Mouse (Mus musculus) ES-E14 (cell line): Measurements from ENCODE around the gene Sv2c. TPM values are rescaled to one million over a fixed set of nuclear protein-coding genes. Genes with fewer than 3 reads are reported as not detected.

Experiments
- DNase-seq: peaks from one replicate; pipeline ENCODE4 v3.0.0-alpha.2; 2013; ENCODE audit warnings: low read depth, low spot score
- H3K27ac ChIP-seq: 2 replicates; pipeline ENCODE4 v1.5.1; 2012; ENCODE audit warnings: low read depth, mild to moderate bottlenecking, low read length, moderate library complexity, mixed read lengths; ENCODE audit not compliant: poor library complexity, insufficient read depth, severe bottlenecking
- H3K36me3 ChIP-seq: 2 replicates; pipeline ENCODE4 v1.6.1; 2012; ENCODE audit warnings: mild to moderate bottlenecking, low read length, moderate library complexity, mixed read lengths; ENCODE audit not compliant: control insufficient read depth, poor library complexity, insufficient read depth, severe bottlenecking
- H3K4me1 ChIP-seq, 2 experiments: fragments of 150-350 bp in 1 of 2; sonication (generic) in 1 of 2; 2 replicates each; pipeline ENCODE4 v1.6.1; 2012; ENCODE audit warnings: low read length in 2 of 2, mild to moderate bottlenecking in 1 of 2, mixed read lengths in 1 of 2; ENCODE audit not compliant: control insufficient read depth in 2 of 2, insufficient read depth in 2 of 2, poor library complexity in 1 of 2
- H3K4me3 ChIP-seq, 2 experiments: fragments of 150-350 bp in 1 of 2; sonication (generic) in 1 of 2; 2 replicates each; pipeline ENCODE4 v1.5.1; 2012; ENCODE audit warnings: low read length in 2 of 2, low read depth in 1 of 2, mild to moderate bottlenecking in 1 of 2, mixed read lengths in 1 of 2; ENCODE audit not compliant: insufficient read depth in 1 of 2, poor library complexity in 1 of 2, severe bottlenecking in 1 of 2
- H3K9ac ChIP-seq: 2 replicates; pipeline ENCODE4 v1.6.1; 2012; ENCODE audit warnings: low read depth, mild to moderate bottlenecking, low read length, mixed read lengths; ENCODE audit not compliant: poor library complexity, insufficient read depth, severe bottlenecking
- H3K9me3 ChIP-seq: fragments of 150-350 bp; sonication (generic); 2 replicates; pipeline ENCODE4 v1.6.1; 2012; ENCODE audit warnings: low read depth, mild to moderate bottlenecking, low read length; ENCODE audit not compliant: control insufficient read depth, insufficient read depth
- CHD2 ChIP-seq: IDR thresholded peaks from 2 replicates; pipeline ENCODE4 v1.6.1; 2014; ENCODE audit warnings: mild to moderate bottlenecking, low read depth, low read length, inconsistent platforms
- HCFC1 ChIP-seq: IDR thresholded peaks from 2 replicates; pipeline ENCODE4 v1.6.1; 2012; ENCODE audit warnings: low read length, inconsistent platforms, borderline replicate concordance; ENCODE audit not compliant: insufficient read depth
- MAFK ChIP-seq: IDR thresholded peaks from 2 replicates; pipeline ENCODE4 v1.6.1; 2014; ENCODE audit warnings: mild to moderate bottlenecking, low read depth, low read length, inconsistent platforms; ENCODE audit not compliant: insufficient read depth
- ZC3H11A ChIP-seq: IDR thresholded peaks from 2 replicates; pipeline ENCODE4 v1.6.1; 2012; ENCODE audit warnings: low read depth, mild to moderate bottlenecking, inconsistent platforms, low read length, borderline replicate concordance
- ZNF384 ChIP-seq: IDR thresholded peaks from 2 replicates; pipeline ENCODE4 v1.6.1; 2012; ENCODE audit warnings: low read depth, low read length, inconsistent platforms
- in situ Hi-C, 2 experiments: fragments of 600-800 bp; cut with MboI; formaldehyde crosslinking; loops; one replicate each; pipeline ENCODE4 v1.15.1; 2025; ENCODE audit warnings: low sequenced_read_pairs in 2 of 2, inconsistent platforms in 1 of 2; ENCODE audit not compliant: unreplicated experiment in 2 of 2
- total RNA-seq: library from RNA; depleted of rRNA; stranded (reverse); fragments of 300-350 nt; gene quantifications from 2 replicates; pipeline ENCODE4 v1.2.3, GENCODE M21; 2012

The Sv2c gene
- total RNA-seq, 1 experiment = 0.89 TPM

DNA sequence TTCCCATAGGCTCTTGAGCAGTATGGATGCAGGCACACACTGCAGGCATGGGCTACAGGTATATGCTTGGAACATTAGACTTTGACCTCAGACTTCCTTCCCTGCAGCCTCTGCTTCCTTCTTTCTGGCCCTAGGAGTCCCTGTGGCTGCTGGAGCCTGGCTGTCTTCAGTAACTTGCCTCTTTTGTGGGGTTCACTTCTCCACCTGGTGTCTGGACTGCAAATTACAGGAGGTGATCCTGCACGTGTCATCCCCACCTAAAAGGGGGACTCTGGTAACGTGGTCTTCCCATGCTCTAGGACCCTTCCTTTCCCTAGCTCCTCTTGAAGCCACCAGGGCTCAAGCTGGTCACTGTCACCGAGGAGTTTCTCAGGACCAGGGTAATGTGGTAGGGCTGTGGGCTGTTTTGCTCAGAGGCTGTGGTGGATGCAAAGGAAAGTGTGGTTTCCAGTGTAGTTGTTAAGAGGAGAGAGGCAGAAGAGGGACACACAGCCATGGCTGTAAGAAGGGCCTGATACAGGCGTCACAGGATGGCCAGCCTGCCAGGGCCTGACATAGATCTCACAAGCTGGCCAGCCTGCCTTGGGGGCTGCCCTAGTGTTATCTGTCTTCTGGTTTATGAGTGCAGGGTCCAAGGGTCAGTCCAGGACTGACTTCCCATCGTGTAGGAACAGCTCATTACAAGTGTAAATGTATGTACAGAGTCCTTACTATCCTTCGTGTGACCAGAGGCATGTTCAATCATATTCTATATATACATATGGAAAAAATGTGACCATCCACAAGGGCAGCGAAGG, 181.1 kb downstream of the Sv2c start:
- in situ Hi-C loops = loop anchor here in 1 of 2 experiments (25.0 kb wide), 1 partner anchor 389 kb away; no protein-coding TSS in a partner anchor
- H3K9ac ChIP-seq = no peak overlapping the region
- H3K4me1 ChIP-seq = no peaks in the 10 kb centered on the region; a peak in 1 of 4 replicates
- H3K4me3 ChIP-seq = no peak overlapping the region
- H3K9me3 ChIP-seq = no peaks in the 10 kb centered on the region
- no peak for DNase-seq
- TF ChIP-seq CHD2 (no peak), MAFK (no peak), ZC3H11A (no peak), HCFC1 (no peak), ZNF384 (no peak)
- H3K27ac ChIP-seq = no peak overlapping the region
- no peaks in the 10 kb centered on the region for H3K36me3 ChIP-seq

DNA sequence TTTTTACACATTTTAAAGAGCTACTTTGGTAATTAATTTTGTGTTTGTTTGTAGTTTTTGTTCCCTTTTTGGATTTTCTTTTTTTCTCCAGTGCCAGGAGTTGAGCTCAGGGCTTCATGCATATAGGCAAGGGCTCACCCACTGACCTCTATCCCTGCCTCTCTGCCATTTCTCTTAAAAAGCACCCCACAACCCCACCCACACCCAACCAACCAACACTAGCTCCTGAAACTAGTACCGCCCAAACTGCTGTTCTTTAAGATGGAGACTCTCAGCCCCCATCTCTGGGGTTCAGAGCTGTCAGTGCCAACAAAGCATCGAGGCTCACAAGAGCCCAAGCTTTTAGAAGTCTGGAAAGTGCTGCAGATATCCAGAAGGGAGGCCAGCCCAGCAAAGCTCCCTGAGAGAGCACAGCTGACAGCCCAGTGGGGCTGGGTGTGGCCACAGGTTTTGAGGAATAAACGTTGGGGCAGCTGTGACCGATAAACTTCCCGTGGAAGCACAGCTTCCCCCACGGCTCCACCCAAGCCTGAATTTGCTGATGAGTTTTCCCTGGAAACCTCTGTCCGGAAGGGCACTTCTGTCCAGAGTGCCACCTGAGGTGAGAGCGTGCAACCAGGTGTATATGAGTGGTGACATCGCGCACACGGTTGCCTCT, 181.8 kb downstream of the Sv2c start:
- TF ChIP-seq CHD2 (no peak), HCFC1 (no peak), ZNF384 (no peak), ZC3H11A (no peak), MAFK (no peak)
- no peak overlapping the region for H3K4me3 ChIP-seq
- in situ Hi-C loops = loop anchor here in 1 of 2 experiments (25.0 kb wide), 1 partner anchor 388 kb away; no protein-coding TSS in a partner anchor

DNA sequence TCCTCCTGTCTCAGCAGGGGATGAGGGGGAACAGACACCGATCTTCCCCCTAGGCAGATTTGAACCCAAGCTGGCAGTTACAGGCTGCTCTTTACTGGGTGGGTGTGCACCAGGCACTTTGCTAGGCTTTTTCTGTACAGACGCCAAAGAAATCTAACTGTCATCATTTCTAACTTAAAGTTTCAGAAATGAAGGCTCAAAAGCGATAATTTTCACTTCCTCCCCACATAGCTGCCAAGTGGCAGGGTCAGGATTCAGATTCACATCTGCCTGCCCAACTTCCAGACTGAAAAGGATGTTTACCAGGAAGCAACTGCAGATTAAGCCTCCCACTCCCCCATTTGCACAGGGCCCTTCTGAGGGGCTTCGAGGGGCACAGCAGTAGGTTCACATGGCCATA, 183.0 kb downstream of the Sv2c start:
- DNase-seq = no peak
- no peak overlapping the region for H3K4me3 ChIP-seq
- no peaks in the 10 kb centered on the region for H3K9me3 ChIP-seq
- H3K9ac ChIP-seq = no peak overlapping the region
- TF ChIP-seq HCFC1 (no peak), ZNF384 (no peak), CHD2 (no peak), ZC3H11A (no peak), MAFK (no peak)
- no peak overlapping the region for H3K27ac ChIP-seq
- H3K36me3 ChIP-seq = no peaks in the 10 kb centered on the region
- H3K4me1 ChIP-seq = no peaks in the 10 kb centered on the region; a peak in 1 of 4 replicates
- in situ Hi-C loops = no loop called here

More for the DNA sequence above, 181.8 kb downstream of the Sv2c start:
- no peaks in the 10 kb centered on the region for H3K9me3 ChIP-seq
- H3K4me1 ChIP-seq = no peaks in the 10 kb centered on the region; a peak in 1 of 4 replicates
- no peak for DNase-seq
- H3K9ac ChIP-seq = no peak overlapping the region
- no peaks in the 10 kb centered on the region for H3K36me3 ChIP-seq
- no peak overlapping the region for H3K27ac ChIP-seq

DNA sequence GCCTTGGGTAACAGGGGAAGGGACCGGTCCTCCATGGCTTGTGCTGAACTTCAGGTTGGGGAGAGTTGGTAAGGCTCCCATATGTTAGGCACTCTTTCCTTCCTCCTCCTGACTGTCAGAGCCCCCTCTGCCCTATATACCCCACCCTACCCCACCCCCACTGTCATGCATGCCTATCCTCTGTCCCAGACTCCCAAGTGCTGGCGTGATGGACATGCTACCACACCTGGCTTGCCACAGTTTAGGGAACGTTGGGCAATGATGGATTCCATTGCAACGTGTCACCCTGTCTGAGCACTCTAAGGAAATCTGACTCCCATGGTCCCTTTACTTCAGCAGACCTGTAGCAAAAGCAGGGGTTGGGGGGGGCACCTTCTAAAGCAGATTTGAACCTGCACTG, 183.6 kb downstream of the Sv2c start:
- Histone ChIP-seq H3K4me3 (no peak overlapping the region), H3K36me3 (no peaks in the 10 kb centered on the region), H3K9ac (no peak overlapping the region), H3K27ac (no peak overlapping the region), H3K4me1 (no peaks in the 10 kb centered on the region; a peak in 1 of 4 replicates), H3K9me3 (no peaks in the 10 kb centered on the region)
- DNase-seq = no peak
- TF ChIP-seq ZC3H11A = no peak
- no peak for TF ChIP-seq ZNF384
- no peak for TF ChIP-seq HCFC1
- no peak for TF ChIP-seq CHD2
- no peak for TF ChIP-seq MAFK
- in situ Hi-C loops = no loop called here
